Mouse (Mus musculus) spleen, adult 2 months (tissue): ENCODE results near the gene Kcnab1.

ENCODE experiments used
- CTCF ChIP-seq: fragments of 200-500 bp; IDR thresholded peaks from 2 replicates; pipeline ENCODE4 v1.5.1; 2011; ENCODE audit warnings: mild to moderate bottlenecking, inconsistent platforms; ENCODE audit not compliant: insufficient read depth, insufficient read length, insufficient replicate concordance; ENCODE audit errors: extremely low read depth
- POLR2A ChIP-seq: fragments of 200-500 bp; IDR thresholded peaks from 2 replicates; pipeline ENCODE4 v1.6.1; 2011; ENCODE audit warnings: low read depth, low read length, inconsistent platforms

- TF ChIP-seq CTCF (no peak), POLR2A (no peak)
Measured at GRCm38 (mm10) chr3:65145152-65145551, 36.0 kb downstream of the Kcnab1 start.
